Mouse (Mus musculus) liver, embryonic 16.5 days (tissue): Measurements from ENCODE around the gene Car8. TPM values are rescaled to one million over a fixed set of nuclear protein-coding genes. Genes with fewer than 3 reads are reported as not detected.
A peak's percentile ranks its signal among the peaks of the same experiment; 100 is the strongest.

Experiments
- ATAC-seq: fragments of 200-750 bp; cut with Nextera tagmentation; 2 replicates; pipeline ENCODE4 v1.8.0; 2017; ENCODE audit warnings: low read depth, mild to moderate bottlenecking, moderate number of reproducible peaks, moderate library complexity
- H3K27ac ChIP-seq: fragments of 300-500 bp; sonication (generic); 2 replicates; pipeline ENCODE4 v1.5.1; 2014; ENCODE audit warnings: mild to moderate bottlenecking, low read length
- H3K27me3 ChIP-seq: fragments of 300-500 bp; sonication (generic); 2 replicates; pipeline ENCODE4 v1.6.1; 2014; ENCODE audit warnings: low read depth, low read length, mixed read lengths; ENCODE audit not compliant: control insufficient read depth, insufficient read depth
- H3K36me3 ChIP-seq: fragments of 300-500 bp; sonication (generic); 2 replicates; pipeline ENCODE4 v1.6.1; 2014; ENCODE audit warnings: mild to moderate bottlenecking; ENCODE audit not compliant: control insufficient read depth, insufficient read depth
- H3K4me1 ChIP-seq: fragments of 300-500 bp; sonication (generic); 2 replicates; pipeline ENCODE4 v1.6.1; 2014; ENCODE audit warnings: low read depth, low read length, mixed read lengths; ENCODE audit not compliant: control insufficient read depth
- H3K4me2 ChIP-seq: fragments of 300-500 bp; sonication (generic); 2 replicates; pipeline ENCODE4 v1.6.1; 2014; ENCODE audit warnings: low read depth, low read length, mixed read lengths
- H3K4me3 ChIP-seq: fragments of 300-500 bp; sonication (generic); 2 replicates; pipeline ENCODE4 v1.5.1; 2014; ENCODE audit warnings: low read depth, mild to moderate bottlenecking, low read length
- H3K9ac ChIP-seq: fragments of 300-500 bp; sonication (generic); 2 replicates; pipeline ENCODE4 v1.6.1; 2014; ENCODE audit warnings: low read depth, low read length
- H3K9me3 ChIP-seq: fragments of 300-500 bp; sonication (generic); replicated peaks from 2 replicates; pipeline ENCODE4 v1.6.1; 2016; ENCODE audit warnings: low read length; ENCODE audit not compliant: control insufficient read depth
- WGBS: fragments of 180-500 bp; shearing (Covaris S2); extraction: QIAGEN DNeasy Blood & Tissue Kit; methylation state at CpG from one replicate; pipeline ENCODE4 v1.1.7; 2014; ENCODE audit not compliant: insufficient replicate concordance; 5-methylcytosine and 5-hydroxymethylcytosine counted together
- polyA plus RNA-seq: library from polyadenylated mRNA; unstranded; fragments of >200 nt; fragmentation: Nextera tagmentation; extraction: Ambion mirVana; gene quantifications from 2 replicates; pipeline ENCODE4 v1.2.1, GENCODE M21; 2015

Gene Car8
- polyA plus RNA-seq, 1 experiment from 2014 or later = 10.2 TPM

DNA sequence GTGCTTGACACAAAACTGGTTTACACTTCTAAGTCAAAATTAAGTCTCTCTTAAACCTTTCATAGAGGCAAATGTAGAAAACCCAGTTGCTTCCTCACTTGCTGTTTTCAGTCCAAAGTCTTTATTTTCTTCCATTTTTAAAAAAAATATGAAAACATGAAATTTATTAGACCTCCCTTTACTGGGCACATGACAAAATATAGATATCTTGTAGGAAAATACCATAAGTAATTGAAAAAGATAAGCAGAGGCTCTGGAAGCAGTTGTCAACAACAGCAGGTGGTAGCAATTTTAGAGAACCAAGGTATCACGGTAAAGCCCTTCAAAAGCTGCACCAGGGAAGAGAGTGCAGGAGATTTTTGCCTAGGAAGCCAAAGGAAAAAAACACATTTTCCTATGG, 30.9 kb downstream of the Car8 start:
- H3K27ac ChIP-seq = no peak overlapping the region
- no peak overlapping the region for H3K9ac ChIP-seq
- 45% methylated on average over 1 of the region's 1 CpGs for WGBS
- H3K36me3 ChIP-seq = no peaks in the 10 kb centered on the region
- no peaks in the 10 kb centered on the region for H3K27me3 ChIP-seq
- no peak overlapping the region for H3K4me2 ChIP-seq
- H3K4me3 ChIP-seq = no peak overlapping the region
- no peaks in the 10 kb centered on the region for H3K4me1 ChIP-seq
- ATAC-seq = no peak
- no peaks in the 10 kb centered on the region for H3K9me3 ChIP-seq

DNA sequence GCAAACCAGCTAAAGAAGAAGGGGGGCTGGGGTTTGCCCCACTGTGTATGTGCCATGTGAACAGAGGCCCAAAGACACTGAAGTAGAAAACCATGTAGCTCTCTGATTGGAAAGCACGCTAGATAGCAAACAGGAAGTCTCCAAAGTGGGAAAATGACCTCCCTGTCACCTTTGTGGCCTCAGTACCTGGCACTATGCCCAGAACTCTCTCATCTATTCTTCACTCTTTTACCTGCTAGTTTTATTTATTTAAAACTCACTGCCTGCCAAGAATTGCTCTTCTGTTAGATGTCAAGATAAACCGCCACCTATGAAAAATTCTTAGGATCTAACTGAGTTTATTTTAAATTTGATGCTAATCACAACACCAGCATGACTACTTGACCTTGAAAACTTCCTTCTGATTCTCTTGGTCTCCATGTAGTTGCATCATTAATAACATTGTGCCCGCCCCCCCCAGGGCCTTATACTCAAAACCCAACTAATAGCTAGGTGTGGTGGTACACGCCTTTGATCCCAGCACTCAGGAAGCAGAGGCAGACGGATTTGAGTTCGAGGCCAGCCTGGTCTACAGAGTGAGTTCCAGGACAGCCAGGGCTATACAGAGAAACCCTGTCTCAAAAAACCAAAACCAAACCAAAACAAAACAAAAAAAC, 31.8 kb downstream of the Car8 start:
- Histone ChIP-seq H3K9ac (no peak overlapping the region), H3K27me3 (no peaks in the 10 kb centered on the region), H3K9me3 (no peaks in the 10 kb centered on the region), H3K4me2 (no peak overlapping the region), H3K27ac (no peak overlapping the region), H3K4me1 (no peaks in the 10 kb centered on the region), H3K4me3 (no peak overlapping the region), H3K36me3 (no peaks in the 10 kb centered on the region)
- peak; percentile 84 for ATAC-seq
- 66% methylated on average over 6 of the region's 6 CpGs for WGBS

DNA sequence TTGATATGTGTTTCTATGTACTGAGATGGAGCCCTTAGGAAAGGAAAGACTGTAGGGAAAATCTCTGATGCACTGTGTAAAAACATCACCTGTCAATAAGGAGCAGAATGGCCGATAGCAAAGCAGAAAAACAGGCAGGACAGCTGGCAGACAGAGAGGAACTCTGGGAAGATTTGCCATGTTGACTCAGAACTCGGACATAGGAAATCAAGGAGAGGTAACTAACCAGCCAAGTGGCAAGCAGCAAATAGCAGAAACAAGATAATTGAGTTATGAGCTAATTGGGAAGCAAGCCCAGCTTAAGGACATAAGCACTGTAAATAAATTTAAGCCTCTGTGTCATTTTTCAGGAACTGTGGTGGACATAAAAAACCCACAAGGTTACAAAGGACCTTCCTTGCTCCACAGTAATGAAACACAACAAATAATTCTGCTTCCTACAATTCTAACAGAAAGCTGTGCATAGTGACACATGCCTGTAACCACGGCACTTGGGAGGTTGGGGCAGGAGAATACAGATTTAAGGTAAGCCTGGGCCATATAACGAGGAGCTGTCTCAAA, 33.7 kb downstream of the Car8 start:
- H3K27ac ChIP-seq = no peak overlapping the region
- H3K4me2 ChIP-seq = no peak overlapping the region
- 41% methylated on average over 4 of the region's 4 CpGs for WGBS
- H3K4me1 ChIP-seq = no peaks in the 10 kb centered on the region
- H3K9me3 ChIP-seq = no peaks in the 10 kb centered on the region
- H3K9ac ChIP-seq = no peak overlapping the region
- H3K27me3 ChIP-seq = no peaks in the 10 kb centered on the region
- ATAC-seq = no peak
- H3K4me3 ChIP-seq = no peak overlapping the region
- H3K36me3 ChIP-seq = no peaks in the 10 kb centered on the region

DNA sequence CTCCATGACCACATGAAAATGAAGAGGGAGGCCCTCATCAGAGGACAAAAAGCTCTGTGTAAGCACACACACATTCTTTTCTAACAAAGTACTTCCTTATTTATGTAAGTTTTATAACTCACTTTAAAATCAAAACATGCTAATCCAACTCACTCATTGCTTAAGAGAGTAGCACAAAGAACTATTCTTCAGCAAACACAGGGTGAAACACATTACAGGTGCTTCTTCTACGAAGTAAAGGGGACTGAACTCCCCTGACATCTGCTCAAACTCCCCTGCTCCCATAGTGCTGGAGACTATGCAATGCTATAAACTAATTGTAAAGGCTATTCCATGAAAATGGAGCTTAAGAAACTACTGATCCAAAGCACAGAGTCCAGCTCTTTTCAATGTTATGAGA, 35.5 kb downstream of the Car8 start:
- ATAC-seq = no peak
- no peaks in the 10 kb centered on the region for H3K4me1 ChIP-seq
- no peaks in the 10 kb centered on the region for H3K9me3 ChIP-seq
- H3K4me2 ChIP-seq = no peak overlapping the region
- no peak overlapping the region for H3K4me3 ChIP-seq
- WGBS = 52% methylated on average over 1 of the region's 1 CpGs
- no peaks in the 10 kb centered on the region for H3K36me3 ChIP-seq
- H3K27me3 ChIP-seq = no peaks in the 10 kb centered on the region
- H3K9ac ChIP-seq = no peak overlapping the region
- no peak overlapping the region for H3K27ac ChIP-seq

DNA sequence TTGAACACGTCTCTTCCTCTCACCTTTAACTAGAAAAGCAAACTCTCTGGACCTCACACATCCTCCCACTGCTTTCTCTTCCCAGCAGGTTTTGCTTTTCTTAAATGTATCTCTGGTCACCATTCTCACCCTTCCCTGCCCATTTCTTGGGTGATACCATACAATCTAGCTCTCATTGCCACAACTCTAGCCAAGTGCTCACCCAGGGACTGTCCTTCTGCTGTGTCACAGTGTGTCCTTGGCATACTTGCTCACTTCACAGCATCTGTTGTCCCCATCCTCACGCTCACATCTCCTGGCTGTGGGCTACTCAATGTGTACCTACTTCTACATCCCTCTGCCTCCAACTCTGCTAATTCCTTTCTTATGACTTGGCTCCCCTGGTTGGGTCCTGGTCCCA, 37.2 kb downstream of the Car8 start:
- no peak for ATAC-seq
- WGBS = 57% methylated on average over 2 of the region's 2 CpGs
- Histone ChIP-seq H3K4me2 (no peak overlapping the region), H3K27me3 (no peaks in the 10 kb centered on the region), H3K4me3 (no peak overlapping the region), H3K4me1 (no peaks in the 10 kb centered on the region), H3K9me3 (no peaks in the 10 kb centered on the region), H3K9ac (no peak overlapping the region), H3K27ac (no peak overlapping the region), H3K36me3 (no peaks in the 10 kb centered on the region)

- ATAC-seq = peak; percentile 77
- Histone ChIP-seq H3K4me2 (no peak overlapping the region), H3K4me1 (no peaks in the 10 kb centered on the region), H3K27ac (no peak overlapping the region), H3K36me3 (no peaks in the 10 kb centered on the region), H3K9me3 (no peaks in the 10 kb centered on the region), H3K27me3 (no peaks in the 10 kb centered on the region), H3K4me3 (no peak overlapping the region), H3K9ac (no peak overlapping the region)
- 19% methylated on average over 5 of the region's 5 CpGs for WGBS
Measured at GRCm38 (mm10) chr4:8200081-8200480, 38.8 kb downstream of the Car8 start.

DNA sequence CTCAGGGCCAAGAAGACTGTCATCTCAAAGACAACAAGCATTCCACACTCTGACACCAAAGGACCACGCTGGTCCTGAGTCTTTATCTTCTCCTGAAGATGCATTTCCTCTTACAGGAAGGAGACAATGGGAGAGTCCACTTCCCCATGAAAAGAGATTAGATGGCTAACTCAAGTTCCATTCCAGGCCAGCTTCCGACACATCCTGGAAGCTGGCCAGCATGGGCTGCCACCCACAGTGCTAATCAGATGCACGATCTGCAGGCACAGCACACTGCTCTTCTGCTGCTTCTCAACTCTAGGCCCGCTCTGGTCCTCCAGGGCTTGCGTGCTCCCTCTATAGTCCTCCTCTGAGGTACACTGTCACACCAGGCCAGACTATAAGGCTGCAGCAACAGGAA, 40.8 kb downstream of the Car8 start:
- no peaks in the 10 kb centered on the region for H3K36me3 ChIP-seq
- H3K4me1 ChIP-seq = no peaks in the 10 kb centered on the region
- no peak overlapping the region for H3K9ac ChIP-seq
- H3K4me2 ChIP-seq = no peak overlapping the region
- H3K27ac ChIP-seq = no peak overlapping the region
- no peaks in the 10 kb centered on the region for H3K27me3 ChIP-seq
- no peak for ATAC-seq
- no peaks in the 10 kb centered on the region for H3K9me3 ChIP-seq
- no peak overlapping the region for H3K4me3 ChIP-seq
- WGBS = 38% methylated on average over 5 of the region's 5 CpGs

DNA sequence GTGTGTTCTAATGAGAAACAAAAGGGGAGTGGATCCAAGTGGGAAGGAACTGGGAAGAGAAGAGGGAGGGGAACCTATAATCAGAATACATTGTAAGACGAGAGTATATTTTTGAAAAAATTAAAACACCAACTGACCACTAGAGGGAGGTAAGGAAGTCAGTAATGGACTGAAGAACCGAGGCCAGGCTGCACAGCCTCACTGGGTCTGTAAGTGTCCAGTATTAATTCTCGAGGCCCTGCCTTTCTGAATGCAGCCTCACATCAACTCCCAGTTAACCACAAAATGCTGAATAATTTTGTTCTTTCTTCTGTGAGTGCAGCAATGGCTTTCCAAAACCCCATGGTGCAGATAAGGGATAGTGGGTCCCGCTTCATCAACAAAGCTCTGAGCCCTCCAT, 48.4 kb downstream of the Car8 start:
- Histone ChIP-seq H3K36me3 (no peaks in the 10 kb centered on the region), H3K4me1 (no peaks in the 10 kb centered on the region), H3K4me3 (no peak overlapping the region), H3K9me3 (no peaks in the 10 kb centered on the region), H3K27ac (no peak overlapping the region), H3K9ac (no peak overlapping the region), H3K27me3 (no peaks in the 10 kb centered on the region), H3K4me2 (no peak overlapping the region)
- 53% methylated on average over 4 of the region's 4 CpGs for WGBS
- ATAC-seq = no peak

DNA sequence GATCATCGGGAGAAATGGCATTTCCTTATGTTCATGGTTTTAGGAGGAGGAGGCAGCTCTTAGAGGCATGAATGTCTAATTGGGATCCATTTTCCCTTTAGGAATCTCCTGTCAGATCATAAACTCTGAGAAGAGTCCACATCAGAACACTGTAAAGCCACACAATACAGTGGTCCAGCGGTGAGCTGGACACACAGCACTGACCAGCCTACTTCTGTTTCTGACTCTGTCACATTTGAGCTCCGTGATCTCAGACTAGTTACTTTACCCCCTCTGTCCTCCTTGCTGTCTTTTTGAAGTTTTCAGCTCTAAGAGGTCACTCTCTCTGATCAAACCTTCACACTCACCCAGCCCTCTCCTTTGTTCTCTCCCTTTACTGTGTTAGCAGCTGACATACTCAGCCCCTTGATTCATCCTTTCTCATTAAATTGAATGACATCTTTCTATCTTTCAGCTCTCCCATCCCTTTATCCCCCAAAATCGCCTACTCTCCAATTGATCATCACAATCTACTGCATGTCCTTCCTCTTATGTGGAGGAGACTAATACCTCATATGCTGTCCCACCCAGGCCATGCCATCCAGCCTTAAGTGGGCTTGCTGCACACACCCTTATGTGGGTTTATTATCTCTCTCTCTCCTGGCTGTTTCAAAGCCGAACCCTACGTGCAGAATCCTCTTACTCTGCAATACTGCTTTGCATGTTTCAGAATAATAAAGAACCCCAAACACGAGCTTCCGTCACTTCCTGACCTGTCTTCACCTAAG, 51.7 kb downstream of the Car8 start:
- Histone ChIP-seq H3K9ac (no peak overlapping the region), H3K4me2 (no peak overlapping the region), H3K27me3 (no peaks in the 10 kb centered on the region), H3K4me1 (no peaks in the 10 kb centered on the region), H3K4me3 (no peak overlapping the region), H3K36me3 (no peaks in the 10 kb centered on the region), H3K9me3 (no peaks in the 10 kb centered on the region), H3K27ac (no peak overlapping the region)
- WGBS = 48% methylated on average over 8 of the region's 8 CpGs
- ATAC-seq = no peak
